Mouse (Mus musculus): Measurements from ENCODE around the gene Map2k5. TPM values are rescaled to one million over a fixed set of nuclear protein-coding genes. Genes with fewer than 3 reads are reported as not detected.

Map2k5 gene
- polyA plus RNA-seq, 1 experiment from 2014 or later: 35.4 TPM

GRCm38 (mm10) chr9:63181337-63182178 lies 196.1 kb downstream of the Map2k5 start:
- WGBS: 28% methylated on average over 11 of the region's 11 CpGs
- peaks cover 2% of the 10 kb centered on the region; the same call in 1 of the 2 replicates for H3K4me1 ChIP-seq (ENCODE audit: control insufficient read depth, insufficient read depth, low read length)
- no peak; the same call in 1 of the 2 replicates for ATAC-seq (replicated peaks; ENCODE audit: insufficient number of reproducible peaks, low FRiP score, low TSS enrichment, low read depth)
- H3K27ac ChIP-seq (replicated peaks; ENCODE audit: low read depth, low read length): no peak overlapping the region
- H3K36me3 ChIP-seq (replicated peaks; ENCODE audit: control insufficient read depth, insufficient read depth, low read depth, low read length): no peaks in the 10 kb centered on the region
- no peaks in the 10 kb centered on the region for H3K27me3 ChIP-seq (ENCODE audit: control insufficient read depth, insufficient read depth, low read length)
- H3K9ac ChIP-seq (replicated peaks; ENCODE audit: low read length): no peak overlapping the region
- peak; percentile 43 for DNase-seq (ENCODE audit: low spot score)
- H3K4me3 ChIP-seq (ENCODE audit: low read depth, low read length): no peak overlapping the region
- H3K4me2 ChIP-seq (ENCODE audit: low read depth, low read length): no peak overlapping the region; the same call in 1 of the 2 replicates
- no peaks in the 10 kb centered on the region for H3K9me3 ChIP-seq (replicated peaks; ENCODE audit: control insufficient read depth, low read length)

- WGBS: 84% methylated on average over 8 of the region's 8 CpGs
- no peak overlapping the region for H3K4me2 ChIP-seq (ENCODE audit: low read depth, low read length)
- no peaks in the 10 kb centered on the region for H3K36me3 ChIP-seq (replicated peaks; ENCODE audit: control insufficient read depth, insufficient read depth, low read depth, low read length)
- H3K4me1 ChIP-seq (ENCODE audit: control insufficient read depth, insufficient read depth, low read length): peaks cover 2% of the 10 kb centered on the region; the same call in 1 of the 2 replicates
- no peaks in the 10 kb centered on the region for H3K27me3 ChIP-seq (ENCODE audit: control insufficient read depth, insufficient read depth, low read length)
- H3K9me3 ChIP-seq (replicated peaks; ENCODE audit: control insufficient read depth, low read length): no peaks in the 10 kb centered on the region
- ATAC-seq (replicated peaks; ENCODE audit: insufficient number of reproducible peaks, low FRiP score, low TSS enrichment, low read depth): no peak
- no peak for DNase-seq (ENCODE audit: low spot score)
- no peak overlapping the region for H3K9ac ChIP-seq (replicated peaks; ENCODE audit: low read length)
- H3K27ac ChIP-seq (replicated peaks; ENCODE audit: low read depth, low read length): no peak overlapping the region
- H3K4me3 ChIP-seq (ENCODE audit: low read depth, low read length): no peak overlapping the region
Measured at GRCm38 (mm10) chr9:63178296-63178695, 199.4 kb downstream of the Map2k5 start.

DNA sequence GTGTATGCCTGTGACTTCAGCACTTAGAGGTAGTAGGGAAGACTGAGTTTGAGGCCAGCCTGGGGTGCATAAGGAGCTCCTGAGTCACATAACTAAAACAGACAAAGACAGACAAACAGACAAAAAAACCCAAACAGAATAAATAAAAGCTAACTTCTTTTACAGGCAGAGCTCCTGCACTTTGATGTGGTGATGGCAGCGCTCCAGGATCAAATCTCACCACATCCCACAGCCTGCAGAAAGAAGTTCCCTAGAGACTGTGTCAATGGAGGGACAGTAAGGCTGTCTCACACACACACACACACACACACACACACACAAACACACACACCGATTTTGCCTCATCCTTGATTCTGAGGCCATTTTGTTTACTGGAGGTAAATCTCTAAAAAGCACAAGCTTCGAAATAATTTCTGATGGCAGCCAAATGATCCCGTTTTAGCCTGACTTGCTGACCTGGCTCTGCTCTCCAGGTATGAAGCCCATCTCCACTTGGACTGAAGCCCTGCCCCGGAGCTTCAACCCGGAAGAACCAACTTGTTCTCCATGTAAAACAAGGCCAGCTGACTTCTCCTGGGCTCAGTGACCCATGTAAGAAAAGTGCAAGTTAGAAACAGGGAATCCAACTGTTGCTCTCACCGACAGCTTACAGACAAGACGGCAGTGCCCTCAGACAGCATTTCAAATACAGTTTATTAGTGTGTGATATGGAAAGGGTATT lies 203.5 kb downstream of the Map2k5 start:
- Histone ChIP-seq H3K27ac (replicated peaks; ENCODE audit: low read depth, low read length) (no peak overlapping the region), H3K4me2 (ENCODE audit: low read depth, low read length) (no peak overlapping the region), H3K4me3 (ENCODE audit: low read depth, low read length) (no peak overlapping the region), H3K9ac (replicated peaks; ENCODE audit: low read length) (no peak overlapping the region), H3K36me3 (replicated peaks; ENCODE audit: control insufficient read depth, insufficient read depth, low read depth, low read length) (no peaks in the 10 kb centered on the region), H3K9me3 (replicated peaks; ENCODE audit: control insufficient read depth, low read length) (no peaks in the 10 kb centered on the region), H3K4me1 (ENCODE audit: control insufficient read depth, insufficient read depth, low read length) (no peaks in the 10 kb centered on the region), H3K27me3 (ENCODE audit: control insufficient read depth, insufficient read depth, low read length) (no peaks in the 10 kb centered on the region)
- DNase-seq (ENCODE audit: low spot score) (no peak), ATAC-seq (replicated peaks; ENCODE audit: insufficient number of reproducible peaks, low FRiP score, low TSS enrichment, low read depth) (no peak)
- WGBS: 84% methylated on average over 8 of the region's 8 CpGs

DNA sequence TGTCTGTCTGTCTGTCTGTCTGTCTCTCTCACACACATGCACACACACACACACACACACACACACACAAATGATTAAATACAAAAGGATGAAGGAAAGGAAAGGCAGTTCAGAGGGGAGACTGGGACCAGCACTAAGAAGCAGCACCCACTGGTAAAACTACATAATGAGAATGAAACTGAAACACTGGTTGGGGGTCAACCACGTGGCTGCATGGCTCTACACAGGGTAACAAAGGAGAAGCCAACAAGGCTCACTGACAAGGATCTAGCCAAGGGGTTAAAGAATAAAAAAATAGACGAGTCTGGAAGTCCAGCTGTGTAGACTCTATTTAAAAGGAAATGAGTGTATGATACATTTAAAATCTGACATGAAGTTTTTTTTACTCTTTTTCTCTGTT lies 205.8 kb downstream of the Map2k5 start:
- no peaks in the 10 kb centered on the region for H3K27me3 ChIP-seq (ENCODE audit: control insufficient read depth, insufficient read depth, low read length)
- H3K4me2 ChIP-seq (ENCODE audit: low read depth, low read length): no peak overlapping the region
- ATAC-seq (replicated peaks; ENCODE audit: insufficient number of reproducible peaks, low FRiP score, low TSS enrichment, low read depth) (no peak), DNase-seq (ENCODE audit: low spot score) (no peak)
- H3K36me3 ChIP-seq (replicated peaks; ENCODE audit: control insufficient read depth, insufficient read depth, low read depth, low read length): no peaks in the 10 kb centered on the region
- WGBS: 69% methylated on average over 2 of the region's 2 CpGs
- no peak overlapping the region for H3K27ac ChIP-seq (replicated peaks; ENCODE audit: low read depth, low read length)
- no peak overlapping the region for H3K4me3 ChIP-seq (ENCODE audit: low read depth, low read length)
- no peak overlapping the region for H3K9ac ChIP-seq (replicated peaks; ENCODE audit: low read length)
- no peaks in the 10 kb centered on the region for H3K9me3 ChIP-seq (replicated peaks; ENCODE audit: control insufficient read depth, low read length)
- no peaks in the 10 kb centered on the region for H3K4me1 ChIP-seq (ENCODE audit: control insufficient read depth, insufficient read depth, low read length)

- DNase-seq (ENCODE audit: low spot score): no peak
- ATAC-seq (replicated peaks; ENCODE audit: insufficient number of reproducible peaks, low FRiP score, low TSS enrichment, low read depth): no peak
- Histone ChIP-seq H3K9ac (replicated peaks; ENCODE audit: low read length) (no peak overlapping the region), H3K27me3 (ENCODE audit: control insufficient read depth, insufficient read depth, low read length) (no peaks in the 10 kb centered on the region), H3K9me3 (replicated peaks; ENCODE audit: control insufficient read depth, low read length) (no peaks in the 10 kb centered on the region), H3K36me3 (replicated peaks; ENCODE audit: control insufficient read depth, insufficient read depth, low read depth, low read length) (no peaks in the 10 kb centered on the region), H3K27ac (replicated peaks; ENCODE audit: low read depth, low read length) (no peak overlapping the region), H3K4me2 (ENCODE audit: low read depth, low read length) (no peak overlapping the region), H3K4me3 (ENCODE audit: low read depth, low read length) (no peak overlapping the region), H3K4me1 (ENCODE audit: control insufficient read depth, insufficient read depth, low read length) (no peaks in the 10 kb centered on the region)
- WGBS: 94% methylated on average over 1 of the region's 1 CpGs
Measured at GRCm38 (mm10) chr9:63169127-63169526, 208.6 kb downstream of the Map2k5 start.

- H3K4me1 ChIP-seq (ENCODE audit: control insufficient read depth, insufficient read depth, low read length): no peaks in the 10 kb centered on the region
- no peak for DNase-seq (ENCODE audit: low spot score)
- no peak overlapping the region for H3K4me3 ChIP-seq (ENCODE audit: low read depth, low read length)
- H3K27me3 ChIP-seq (ENCODE audit: control insufficient read depth, insufficient read depth, low read length): no peaks in the 10 kb centered on the region
- H3K4me2 ChIP-seq (ENCODE audit: low read depth, low read length): no peak overlapping the region
- no peaks in the 10 kb centered on the region for H3K36me3 ChIP-seq (replicated peaks; ENCODE audit: control insufficient read depth, insufficient read depth, low read depth, low read length)
- WGBS: 23% methylated on average over 9 of the region's 9 CpGs
- no peak overlapping the region for H3K27ac ChIP-seq (replicated peaks; ENCODE audit: low read depth, low read length)
- ATAC-seq (replicated peaks; ENCODE audit: insufficient number of reproducible peaks, low FRiP score, low TSS enrichment, low read depth): no peak
- no peak overlapping the region for H3K9ac ChIP-seq (replicated peaks; ENCODE audit: low read length)
- no peaks in the 10 kb centered on the region for H3K9me3 ChIP-seq (replicated peaks; ENCODE audit: control insufficient read depth, low read length)
Measured at GRCm38 (mm10) chr9:63165070-63165469, 212.6 kb downstream of the Map2k5 start.

GRCm38 (mm10) chr9:63163756-63164155 lies 213.9 kb downstream of the Map2k5 start:
- no peaks in the 10 kb centered on the region for H3K27me3 ChIP-seq (ENCODE audit: control insufficient read depth, insufficient read depth, low read length)
- H3K9me3 ChIP-seq (replicated peaks; ENCODE audit: control insufficient read depth, low read length): no peaks in the 10 kb centered on the region
- no peak for ATAC-seq (replicated peaks; ENCODE audit: insufficient number of reproducible peaks, low FRiP score, low TSS enrichment, low read depth)
- no peaks in the 10 kb centered on the region for H3K4me1 ChIP-seq (ENCODE audit: control insufficient read depth, insufficient read depth, low read length)
- H3K4me2 ChIP-seq (ENCODE audit: low read depth, low read length): no peak overlapping the region
- H3K36me3 ChIP-seq (replicated peaks; ENCODE audit: control insufficient read depth, insufficient read depth, low read depth, low read length): no peaks in the 10 kb centered on the region
- DNase-seq (ENCODE audit: low spot score): no peak
- H3K27ac ChIP-seq (replicated peaks; ENCODE audit: low read depth, low read length): no peak overlapping the region
- H3K4me3 ChIP-seq (ENCODE audit: low read depth, low read length): no peak overlapping the region
- WGBS: 71% methylated on average over 8 of the region's 8 CpGs
- no peak overlapping the region for H3K9ac ChIP-seq (replicated peaks; ENCODE audit: low read length)

DNA sequence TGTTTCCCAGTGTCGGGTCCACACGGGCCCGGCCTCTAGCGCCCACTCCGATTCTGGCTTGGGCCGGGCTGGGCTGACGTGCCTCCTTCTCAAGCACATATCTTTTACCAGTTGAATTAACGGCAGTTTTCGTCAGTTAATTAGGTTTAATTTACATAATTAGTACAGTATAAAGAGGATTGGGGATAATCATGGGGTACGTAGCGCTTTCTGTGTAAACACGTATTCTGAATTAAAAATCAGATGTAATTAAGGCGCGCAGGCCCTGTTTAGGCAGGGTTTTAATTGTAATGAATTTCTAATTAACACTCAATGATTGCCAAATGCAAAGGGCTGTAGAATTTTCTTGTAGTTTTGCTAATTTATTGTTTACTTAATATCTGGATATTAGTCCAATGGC lies 225.8 kb downstream of the Map2k5 start:
- no peak overlapping the region for H3K9ac ChIP-seq (replicated peaks; ENCODE audit: low read length)
- no peaks in the 10 kb centered on the region for H3K36me3 ChIP-seq (replicated peaks; ENCODE audit: control insufficient read depth, insufficient read depth, low read depth, low read length)
- H3K27ac ChIP-seq (replicated peaks; ENCODE audit: low read depth, low read length): no peak overlapping the region
- no peak overlapping the region for H3K4me3 ChIP-seq (ENCODE audit: low read depth, low read length)
- H3K4me1 ChIP-seq (ENCODE audit: control insufficient read depth, insufficient read depth, low read length): peaks cover 8% of the 10 kb centered on the region
- ATAC-seq (replicated peaks; ENCODE audit: insufficient number of reproducible peaks, low FRiP score, low TSS enrichment, low read depth) (no peak), DNase-seq (ENCODE audit: low spot score) (no peak)
- 22% methylated on average over 14 of the region's 14 CpGs for whole genome bisulfite sequencing
- peaks cover 63% of the 10 kb centered on the region for H3K27me3 ChIP-seq (ENCODE audit: control insufficient read depth, insufficient read depth, low read length)
- H3K9me3 ChIP-seq (replicated peaks; ENCODE audit: control insufficient read depth, low read length): no peaks in the 10 kb centered on the region
- H3K4me2 ChIP-seq (ENCODE audit: low read depth, low read length): no peak overlapping the region
